Mouse (Mus musculus) hindbrain, embryonic 12.5 days (tissue): ENCODE results near the gene Mitf. TPM values are rescaled to one million over a fixed set of nuclear protein-coding genes. Genes with fewer than 3 reads are reported as not detected.

Experiments
- ATAC-seq: fragments of 200-750 bp; cut with Nextera tagmentation; 2 replicates; pipeline ENCODE4 v1.8.0; 2017; ENCODE audit warnings: moderate TSS enrichment; ENCODE audit not compliant: low FRiP score
- H3K27ac ChIP-seq: fragments of 300-500 bp; sonication (generic); 2 replicates; pipeline ENCODE4 v1.5.1; 2016; ENCODE audit warnings: mild to moderate bottlenecking
- H3K27me3 ChIP-seq: fragments of 300-500 bp; sonication (generic); 2 replicates; pipeline ENCODE4 v1.6.1; 2016; ENCODE audit warnings: mild to moderate bottlenecking
- H3K36me3 ChIP-seq: fragments of 300-500 bp; sonication (generic); 2 replicates; pipeline ENCODE4 v1.6.1; 2016; ENCODE audit warnings: mild to moderate bottlenecking
- H3K4me1 ChIP-seq: fragments of 300-500 bp; sonication (generic); 2 replicates; pipeline ENCODE4 v1.6.1; 2016
- H3K4me2 ChIP-seq: fragments of 300-500 bp; sonication (generic); replicated peaks from 2 replicates; pipeline ENCODE4 v1.6.1; 2016; ENCODE audit warnings: mild to moderate bottlenecking
- H3K4me3 ChIP-seq: fragments of 300-500 bp; sonication (generic); 2 replicates; pipeline ENCODE4 v1.5.1; 2016; ENCODE audit warnings: mild to moderate bottlenecking
- H3K9ac ChIP-seq: fragments of 300-500 bp; sonication (generic); 2 replicates; pipeline ENCODE4 v1.6.1; 2016; ENCODE audit warnings: mild to moderate bottlenecking, moderate library complexity
- H3K9me3 ChIP-seq: fragments of 300-500 bp; sonication (generic); replicated peaks from 2 replicates; pipeline ENCODE4 v1.6.1; 2016; ENCODE audit warnings: mild to moderate bottlenecking
- WGBS: fragments of 180-500 bp; shearing (Covaris S2); methylation state at CpG from one replicate; pipeline ENCODE4 v1.1.7; 2016; 5-methylcytosine and 5-hydroxymethylcytosine counted together
- polyA plus RNA-seq: library from polyadenylated mRNA; unstranded; fragments of >200 nt; fragmentation: Nextera tagmentation; extraction: Ambion mirVana; gene quantifications from 2 replicates; pipeline ENCODE4 v1.2.1, GENCODE M21; 2016

Mitf gene
- polyA plus RNA-seq, 1 experiment from 2014 or later, result 2.0 TPM

DNA sequence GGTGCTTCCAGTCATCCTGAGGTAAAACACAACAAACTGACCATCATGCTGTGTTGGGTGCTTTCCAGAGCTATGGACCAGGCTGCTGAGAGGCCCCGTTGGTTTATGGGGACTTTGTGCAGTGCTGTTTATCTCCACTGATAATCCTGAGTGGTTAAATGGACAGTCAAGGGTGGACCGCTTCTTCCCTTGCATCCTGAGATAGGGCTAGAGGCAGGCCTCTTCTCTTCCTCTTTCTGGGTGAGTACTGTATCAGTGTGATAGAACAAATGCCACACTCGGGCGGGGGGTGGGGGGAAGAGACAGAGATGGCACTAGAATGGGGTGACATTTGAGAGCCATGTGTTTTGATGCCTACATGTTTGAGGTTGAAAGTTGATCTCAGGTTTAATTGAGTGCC, 81.0 kb downstream of the Mitf start:
- ATAC-seq, result no peak
- H3K36me3 ChIP-seq, result no peaks in the 10 kb centered on the region
- no peaks in the 10 kb centered on the region for H3K27me3 ChIP-seq
- H3K4me1 ChIP-seq, result 0 out of 2 replicates have a peak, but pooled peaks cover 5% of the 10 kb centered on the region
- H3K27ac ChIP-seq, result no peak overlapping the region
- no peak overlapping the region for H3K4me3 ChIP-seq
- H3K9ac ChIP-seq, result no peak overlapping the region
- H3K9me3 ChIP-seq, result no peaks in the 10 kb centered on the region
- no peak overlapping the region for H3K4me2 ChIP-seq
- 92% methylated on average over 4 of the region's 4 CpGs for WGBS

GRCm38 (mm10) chr6:97888596-97888995, 81.7 kb downstream of the Mitf start:
- no peak overlapping the region for H3K9ac ChIP-seq
- no peak overlapping the region for H3K27ac ChIP-seq
- no peaks in the 10 kb centered on the region for H3K36me3 ChIP-seq
- H3K4me1 ChIP-seq, result 0 out of 2 replicates have a peak, but pooled peaks cover 2% of the 10 kb centered on the region
- H3K9me3 ChIP-seq, result no peaks in the 10 kb centered on the region
- no peaks in the 10 kb centered on the region for H3K27me3 ChIP-seq
- WGBS, result 79% methylated on average over 3 of the region's 3 CpGs
- no peak overlapping the region for H3K4me2 ChIP-seq
- ATAC-seq, result no peak
- H3K4me3 ChIP-seq, result no peak overlapping the region

- WGBS, result 81% methylated on average over 5 of the region's 5 CpGs
- H3K27me3 ChIP-seq, result no peaks in the 10 kb centered on the region
- H3K4me1 ChIP-seq, result no peaks in the 10 kb centered on the region
- no peaks in the 10 kb centered on the region for H3K9me3 ChIP-seq
- H3K4me2 ChIP-seq, result no peak overlapping the region
- H3K36me3 ChIP-seq, result no peaks in the 10 kb centered on the region
- no peak overlapping the region for H3K27ac ChIP-seq
- no peak for ATAC-seq
- no peak overlapping the region for H3K4me3 ChIP-seq
- no peak overlapping the region for H3K9ac ChIP-seq
Observed at GRCm38 (mm10) chr6:97893546-97893945, 86.7 kb downstream of the Mitf start.

- no peaks in the 10 kb centered on the region for H3K27me3 ChIP-seq
- H3K4me3 ChIP-seq, result no peak overlapping the region
- no peak overlapping the region for H3K9ac ChIP-seq
- H3K4me2 ChIP-seq, result no peak overlapping the region
- no peaks in the 10 kb centered on the region for H3K36me3 ChIP-seq
- H3K4me1 ChIP-seq, result no peaks in the 10 kb centered on the region
- H3K9me3 ChIP-seq, result no peaks in the 10 kb centered on the region
- no peak for ATAC-seq
- no peak overlapping the region for H3K27ac ChIP-seq
- 86% methylated on average over 6 of the region's 6 CpGs for WGBS
Observed at GRCm38 (mm10) chr6:97897191-97897590, 90.3 kb downstream of the Mitf start.

DNA sequence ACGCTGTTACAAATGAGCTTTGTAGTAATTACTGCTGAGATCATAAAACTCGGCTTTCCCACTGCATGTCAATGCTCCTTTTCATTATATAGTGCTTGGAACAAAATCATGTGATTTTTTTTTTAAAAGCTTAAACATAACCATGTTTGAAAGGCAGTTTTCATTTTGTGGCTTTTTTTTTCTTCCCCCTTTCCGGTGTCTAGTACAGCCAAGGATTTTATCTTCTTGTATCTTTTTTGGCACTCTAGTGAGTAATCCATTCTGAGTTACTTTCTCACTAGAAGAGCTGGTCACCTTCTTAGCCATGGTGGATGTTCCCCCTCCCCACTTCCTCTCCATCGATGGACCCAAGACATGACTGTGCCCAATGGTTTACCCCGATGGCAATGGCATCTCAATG, 91.2 kb downstream of the Mitf start:
- ATAC-seq, result no peak
- H3K9ac ChIP-seq, result no peak overlapping the region
- no peaks in the 10 kb centered on the region for H3K9me3 ChIP-seq
- 79% methylated on average over 5 of the region's 5 CpGs for WGBS
- H3K27ac ChIP-seq, result no peak overlapping the region
- H3K4me1 ChIP-seq, result no peaks in the 10 kb centered on the region
- H3K4me2 ChIP-seq, result no peak overlapping the region
- H3K27me3 ChIP-seq, result no peaks in the 10 kb centered on the region
- H3K36me3 ChIP-seq, result no peaks in the 10 kb centered on the region
- no peak overlapping the region for H3K4me3 ChIP-seq

- H3K4me3 ChIP-seq, result no peak overlapping the region
- H3K4me1 ChIP-seq, result no peaks in the 10 kb centered on the region
- H3K27ac ChIP-seq, result no peak overlapping the region
- no peaks in the 10 kb centered on the region for H3K27me3 ChIP-seq
- H3K4me2 ChIP-seq, result no peak overlapping the region
- ATAC-seq, result no peak
- H3K36me3 ChIP-seq, result no peaks in the 10 kb centered on the region
- 77% methylated on average over 5 of the region's 5 CpGs for WGBS
- H3K9ac ChIP-seq, result no peak overlapping the region
- H3K9me3 ChIP-seq, result no peaks in the 10 kb centered on the region
Observed at GRCm38 (mm10) chr6:97901561-97901960, 94.7 kb downstream of the Mitf start.

DNA sequence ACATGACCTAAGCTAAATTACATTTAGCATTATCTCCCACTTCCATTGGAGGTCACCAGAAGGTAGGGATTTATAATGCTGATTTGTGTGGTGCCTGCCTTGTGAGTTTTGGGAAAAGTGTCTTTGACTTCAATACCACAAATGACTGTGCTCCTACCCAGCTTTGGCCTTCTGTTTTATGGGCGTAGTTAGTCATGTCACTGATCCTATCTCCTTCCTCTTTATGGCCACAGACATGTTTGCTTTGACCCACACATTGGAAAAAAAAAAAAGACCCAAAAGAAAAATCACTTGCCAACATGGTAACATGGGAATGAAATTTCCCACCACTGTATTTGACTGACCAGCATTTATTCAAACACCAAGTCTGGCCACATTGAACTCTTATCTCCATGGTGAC, 95.4 kb downstream of the Mitf start:
- no peak for ATAC-seq
- Histone ChIP-seq H3K9me3 (no peaks in the 10 kb centered on the region), H3K36me3 (no peaks in the 10 kb centered on the region), H3K9ac (no peak overlapping the region), H3K4me1 (no peaks in the 10 kb centered on the region), H3K4me2 (no peak overlapping the region), H3K27ac (no peak overlapping the region), H3K27me3 (no peaks in the 10 kb centered on the region), H3K4me3 (no peak overlapping the region)
- WGBS, result 94% methylated on average over 1 of the region's 1 CpGs

DNA sequence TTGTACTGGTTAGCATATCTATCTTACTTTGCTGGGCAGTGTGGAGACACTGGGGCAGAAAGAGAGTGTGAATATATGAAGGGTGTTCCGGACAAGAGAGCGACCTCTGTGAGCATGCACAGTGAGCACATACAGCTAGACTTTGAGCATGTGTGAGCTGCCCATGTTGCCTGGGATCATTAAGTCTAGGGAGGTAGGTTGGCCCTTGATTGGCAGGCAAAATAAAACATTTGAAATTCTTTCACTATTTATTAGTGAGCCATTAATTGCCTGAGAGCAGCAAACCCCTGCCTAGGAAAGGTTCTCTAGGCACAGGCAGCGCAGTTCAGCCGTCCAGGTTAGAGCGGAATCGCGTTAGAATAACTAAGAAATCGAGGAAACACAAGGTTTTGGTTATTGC, 107.9 kb downstream of the Mitf start:
- WGBS, result 91% methylated on average over 8 of the region's 8 CpGs

GRCm38 (mm10) chr6:97916386-97916903, 109.6 kb downstream of the Mitf start:
- Histone ChIP-seq H3K9ac (no peak overlapping the region), H3K36me3 (no peaks in the 10 kb centered on the region), H3K9me3 (no peaks in the 10 kb centered on the region), H3K27ac (no peak overlapping the region), H3K4me1 (peaks cover 17% of the 10 kb centered on the region), H3K27me3 (no peaks in the 10 kb centered on the region), H3K4me2 (no peak overlapping the region), H3K4me3 (no peak overlapping the region)
- 76% methylated on average over 7 of the region's 7 CpGs for WGBS
- ATAC-seq, result no peak

More for the DNA sequence above, 107.9 kb downstream of the Mitf start:
- Histone ChIP-seq H3K9me3 (no peaks in the 10 kb centered on the region), H3K4me2 (no peak overlapping the region), H3K4me1 (peaks cover 17% of the 10 kb centered on the region), H3K27me3 (no peaks in the 10 kb centered on the region), H3K36me3 (no peaks in the 10 kb centered on the region), H3K9ac (no peak overlapping the region), H3K4me3 (no peak overlapping the region), H3K27ac (no peak overlapping the region)
- ATAC-seq, result no peak

GRCm38 (mm10) chr6:97918051-97918450, 111.2 kb downstream of the Mitf start:
- WGBS, result 68% methylated on average over 4 of the region's 4 CpGs

GRCm38 (mm10) chr6:97918481-97918880, 111.6 kb downstream of the Mitf start:
- H3K4me1 ChIP-seq, result peaks cover 17% of the 10 kb centered on the region
- H3K9me3 ChIP-seq, result no peaks in the 10 kb centered on the region
- H3K4me2 ChIP-seq, result no peak overlapping the region
- no peak for ATAC-seq
- no peaks in the 10 kb centered on the region for H3K27me3 ChIP-seq
- no peak overlapping the region for H3K27ac ChIP-seq
- no peak overlapping the region for H3K9ac ChIP-seq
- H3K4me3 ChIP-seq, result no peak overlapping the region
- WGBS, result 53% methylated on average over 7 of the region's 7 CpGs
- H3K36me3 ChIP-seq, result no peaks in the 10 kb centered on the region

More at GRCm38 (mm10) chr6:97918051-97918450, 111.2 kb downstream of the Mitf start:
- Histone ChIP-seq H3K36me3 (no peaks in the 10 kb centered on the region), H3K27ac (no peak overlapping the region), H3K4me2 (no peak overlapping the region), H3K27me3 (no peaks in the 10 kb centered on the region), H3K4me3 (no peak overlapping the region), H3K9me3 (no peaks in the 10 kb centered on the region), H3K9ac (no peak overlapping the region), H3K4me1 (peaks cover 17% of the 10 kb centered on the region)
- no peak for ATAC-seq

DNA sequence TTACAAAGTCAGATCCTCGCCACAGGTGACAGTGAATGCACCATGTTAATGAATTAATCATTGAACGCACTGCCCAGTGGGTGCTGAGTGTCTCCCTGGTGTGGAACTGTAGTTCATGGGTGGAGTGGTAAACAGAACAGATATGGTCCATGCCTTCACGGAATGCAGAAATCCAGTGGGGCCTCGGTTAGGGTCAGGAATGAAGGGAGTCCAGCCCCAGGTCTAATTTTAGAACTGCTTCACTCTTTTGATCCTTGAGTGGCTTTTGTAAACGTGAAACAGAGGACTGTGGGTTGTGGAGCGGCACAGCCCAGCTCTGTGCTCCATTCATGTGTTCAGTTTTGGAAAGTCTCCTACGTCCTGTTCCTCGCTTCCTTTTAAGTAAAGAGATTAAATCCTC, 112.4 kb downstream of the Mitf start:
- Histone ChIP-seq H3K9ac (no peak overlapping the region), H3K4me2 (no peak overlapping the region), H3K36me3 (no peaks in the 10 kb centered on the region), H3K4me1 (peaks cover 17% of the 10 kb centered on the region), H3K27ac (no peak overlapping the region), H3K9me3 (no peaks in the 10 kb centered on the region), H3K4me3 (no peak overlapping the region), H3K27me3 (no peaks in the 10 kb centered on the region)
- ATAC-seq, result no peak
- WGBS, result 58% methylated on average over 8 of the region's 8 CpGs

GRCm38 (mm10) chr6:97921591-97921990, 114.7 kb downstream of the Mitf start:
- Histone ChIP-seq H3K27me3 (no peaks in the 10 kb centered on the region), H3K4me2 (no peak overlapping the region), H3K9me3 (no peaks in the 10 kb centered on the region), H3K9ac (no peak overlapping the region), H3K27ac (no peak overlapping the region), H3K4me1 (peaks cover 17% of the 10 kb centered on the region), H3K4me3 (no peak overlapping the region), H3K36me3 (no peaks in the 10 kb centered on the region)
- no peak for ATAC-seq
- WGBS, result 92% methylated on average over 6 of the region's 6 CpGs
